Mouse (Mus musculus) effector memory CD4-positive, alpha-beta T cell, adult 7 months (primary cell): ENCODE measurements around the gene Vps72. TPM values are rescaled to one million over a fixed set of nuclear protein-coding genes. Genes with fewer than 3 reads are reported as not detected.

ENCODE experiments used
- polyA plus RNA-seq: library from polyadenylated mRNA; unstranded; fragments of 100-300 nt; shearing (Covaris generic); gene quantifications from one replicate; pipeline ENCODE4 v1.2.1, GENCODE M21; 2017

The Vps72 gene
- 82.6 TPM for polyA plus RNA-seq

DNA sequence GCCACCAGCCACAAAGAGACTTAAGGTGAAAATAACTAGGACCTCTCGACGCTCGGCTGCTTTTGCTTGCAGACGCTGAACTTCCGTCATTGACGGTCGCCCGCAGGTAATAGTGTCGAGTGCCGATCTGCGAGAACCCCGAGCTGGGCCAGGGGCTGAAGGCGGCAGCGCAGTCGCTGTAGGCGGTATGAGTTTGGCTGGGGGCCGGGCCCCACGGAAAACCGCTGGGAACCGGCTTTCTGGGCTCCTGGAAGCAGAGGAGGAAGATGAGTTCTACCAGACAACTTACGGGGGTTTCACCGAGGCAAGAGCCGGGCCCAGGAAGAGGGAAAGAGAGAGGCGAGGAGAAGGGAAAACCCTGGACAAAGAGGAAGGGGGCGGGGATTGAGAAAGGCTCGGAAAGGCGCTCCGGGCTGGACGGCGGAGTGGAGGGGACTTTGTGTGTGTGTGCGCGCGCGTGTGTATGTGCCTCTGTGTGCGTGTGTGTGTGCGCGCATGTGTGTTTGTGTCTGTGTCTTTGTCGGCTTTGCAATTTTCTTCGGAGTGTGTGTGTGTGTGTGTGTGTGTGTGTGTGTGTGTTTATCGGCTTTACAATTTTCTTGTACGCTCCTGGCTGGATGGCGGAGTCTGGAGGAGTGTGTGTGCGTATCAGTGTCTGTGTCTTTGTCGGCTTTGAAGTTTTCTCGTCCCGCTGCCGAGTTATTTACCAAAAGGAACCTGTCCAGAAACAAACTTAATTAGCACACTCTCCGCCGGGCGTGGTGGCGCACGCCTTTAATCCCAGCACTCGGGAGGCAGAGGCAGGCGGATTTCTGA lies at the start of gene Vps72:
TSS of gene Vps72 (plus strand) at position 112 of the 816 bp plus-strand sequence.

GRCm38 (mm10) chr3:95106338-95107117 lies 4.3 kb upstream of the Vps72 start, which contains the start of gene Pip5k1a:
TSS of gene Pip5k1a (minus strand) at chr3:95106930.

GRCm38 (mm10) chr3:95124246-95124645 lies 13.4 kb downstream of the Vps72 start, which contains the start of gene Tmod4:
TSS of gene Tmod4 (plus strand) at chr3:95124476.

DNA sequence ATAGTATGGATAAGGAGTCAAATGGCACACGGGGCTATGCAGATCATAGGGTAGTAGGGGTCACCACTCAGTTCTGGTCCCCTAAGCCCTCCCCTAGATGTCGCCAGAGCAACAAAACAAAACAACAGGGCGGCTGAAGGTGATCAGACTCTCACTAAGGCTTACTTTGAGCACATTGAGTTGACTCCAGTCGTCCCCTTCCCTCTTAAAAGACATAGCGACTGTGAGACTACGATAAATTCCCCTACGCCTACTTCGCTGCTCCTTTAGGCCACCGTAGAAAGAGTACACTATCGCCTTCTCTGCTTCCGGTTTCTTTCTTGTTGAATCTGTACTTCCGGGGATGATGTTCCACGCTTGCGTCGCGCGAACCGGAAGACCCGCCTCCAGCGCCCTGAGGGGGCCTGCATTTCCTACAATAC lies 22.9 kb downstream of the Vps72 start, which contains the start of the genes Scnm1 and Lysmd1:
TSS of gene Scnm1 (minus strand) at position 332 of the 422 bp plus-strand sequence.
TSS of gene Lysmd1 (plus strand) at position 409 of the 422 bp plus-strand sequence.

DNA sequence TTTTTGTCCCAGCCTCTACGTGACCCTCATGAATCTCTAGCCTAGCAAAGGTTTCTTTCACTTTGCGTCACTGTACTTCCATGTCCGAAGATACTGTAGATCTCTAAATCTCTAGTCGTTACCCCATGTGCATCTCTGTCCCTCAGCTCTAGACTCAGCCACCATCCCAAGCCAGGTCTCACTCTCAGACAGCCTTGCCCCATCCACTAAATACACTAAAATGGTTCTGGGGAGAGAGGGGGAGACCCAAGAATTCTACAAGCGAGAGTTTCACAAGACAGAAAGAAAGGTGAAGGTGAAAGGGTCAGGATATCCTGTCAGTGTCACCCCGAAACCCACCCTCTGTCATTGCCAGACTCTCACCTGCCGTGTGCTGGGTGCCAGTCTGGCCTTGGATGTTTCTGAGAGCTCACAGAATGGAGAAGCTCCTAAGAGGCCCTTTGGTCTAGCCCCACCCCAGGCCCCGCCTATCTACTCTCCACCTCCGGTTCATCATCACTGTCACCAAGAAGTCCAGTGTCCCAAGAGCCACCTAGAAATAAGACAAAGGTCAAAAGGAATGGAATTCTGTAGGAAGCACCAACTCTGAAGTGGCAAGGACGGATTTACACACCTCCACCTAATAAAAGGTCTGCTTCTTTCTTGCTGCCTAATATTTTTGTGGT lies 31.3 kb downstream of the Vps72 start, which contains the start of gene Tnfaip8l2:
TSS of gene Tnfaip8l2 (minus strand) at position 409 of the 665 bp plus-strand sequence.

DNA sequence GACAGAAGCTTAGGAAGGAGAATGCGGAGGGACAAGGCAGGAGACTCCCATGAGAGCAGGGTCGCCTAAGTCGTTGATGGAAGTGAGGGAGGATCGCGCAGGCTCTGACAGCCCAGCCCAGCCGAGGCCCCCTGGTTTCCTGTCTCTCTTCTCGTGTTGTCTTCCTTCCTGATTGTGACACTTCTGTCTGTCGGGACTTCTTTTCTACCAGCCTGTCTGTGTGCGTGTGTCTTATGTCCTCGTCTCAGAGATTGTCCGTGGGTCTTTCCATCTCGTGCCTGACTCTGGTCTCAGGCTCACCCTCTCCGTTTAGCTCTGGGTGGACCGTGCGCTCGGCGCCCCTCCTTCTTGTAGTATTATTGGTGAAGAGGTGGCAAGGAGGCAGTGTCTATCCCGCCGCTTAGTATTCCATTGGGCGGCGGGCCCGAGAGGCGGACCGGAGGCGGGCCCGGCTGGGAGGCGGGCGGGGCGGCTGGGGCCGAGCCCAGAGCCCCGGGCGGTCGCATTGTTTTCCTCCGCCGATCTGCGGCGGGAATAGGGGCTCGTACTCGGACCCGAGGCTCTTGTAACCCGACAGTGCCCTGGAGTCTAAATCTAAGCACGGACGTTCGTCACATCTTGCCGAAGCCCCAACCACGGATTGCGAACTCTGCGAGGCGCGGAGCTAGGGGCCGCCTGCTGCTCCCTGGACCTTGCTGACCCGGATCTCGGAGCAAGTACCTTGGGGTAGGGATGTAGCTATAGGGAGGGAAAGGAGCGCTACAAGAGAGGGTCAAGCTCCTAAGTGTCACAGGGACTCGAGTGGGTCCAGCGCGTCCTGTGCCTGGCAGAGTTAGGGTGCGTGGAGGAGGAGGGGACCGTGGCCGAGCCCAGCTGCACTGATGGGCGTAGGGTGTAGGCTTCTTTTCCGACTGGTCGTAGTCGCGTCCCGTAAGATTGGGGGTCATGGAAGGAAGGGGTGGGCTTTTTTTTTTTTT lies 49.5 kb downstream of the Vps72 start, which contains the start of gene Sema6c:
TSS of gene Sema6c (plus strand) at position 471 of the 977 bp plus-strand sequence.

Other genes with a start within 250 kb of the Vps72 start
- 221 TPM for gene Psmb4, start 224.1 kb upstream of the Vps72 start, polyA plus RNA-seq
- gene Selenbp1, start 178.0 kb upstream of the Vps72 start, polyA plus RNA-seq, result 0.55 TPM
- gene Rfx5, start 156.9 kb upstream of the Vps72 start, polyA plus RNA-seq, result 15.9 TPM
- gene Pi4kb, start 136.3 kb upstream of the Vps72 start, polyA plus RNA-seq, result 17.4 TPM
- gene Zfp687, start 95.6 kb upstream of the Vps72 start, polyA plus RNA-seq, result 42.4 TPM
- gene Psmd4, start 68.4 kb upstream of the Vps72 start, polyA plus RNA-seq, result 289 TPM
- gene Pip5k1a, start 4.1 kb upstream of the Vps72 start, polyA plus RNA-seq, result 31.1 TPM
- 1.4 TPM for gene Tmod4, start 13.5 kb downstream of the Vps72 start, polyA plus RNA-seq
- 58.6 TPM for gene Scnm1, start 23.0 kb downstream of the Vps72 start, polyA plus RNA-seq
- gene Lysmd1, start 23.1 kb downstream of the Vps72 start, polyA plus RNA-seq, result 29.5 TPM
- 282 TPM for gene Tnfaip8l2, start 31.3 kb downstream of the Vps72 start, polyA plus RNA-seq
- gene Sema6c, start 49.4 kb downstream of the Vps72 start, polyA plus RNA-seq, result 1.2 TPM
- gene Gabpb2, start 106.9 kb downstream of the Vps72 start, polyA plus RNA-seq, result 22.4 TPM
- gene Cdc42se1, start 117.7 kb downstream of the Vps72 start, polyA plus RNA-seq, result 307 TPM
- gene Mllt11, start 121.1 kb downstream of the Vps72 start, polyA plus RNA-seq, result 8.7 TPM
- gene Gm128, start 130.6 kb downstream of the Vps72 start, polyA plus RNA-seq, result 0.77 TPM
- not detected for gene Bnipl, start 140.2 kb downstream of the Vps72 start, polyA plus RNA-seq
- gene Mindy1, start 170.3 kb downstream of the Vps72 start, polyA plus RNA-seq, result 27.4 TPM
- gene Prune1, start 171.1 kb downstream of the Vps72 start, polyA plus RNA-seq, result 8.4 TPM
- gene Anxa9, start 196.2 kb downstream of the Vps72 start, polyA plus RNA-seq, result 2.0 TPM
- gene Cers2, start 203.8 kb downstream of the Vps72 start, polyA plus RNA-seq, result 204 TPM
- gene Setdb1, start 246.2 kb downstream of the Vps72 start, polyA plus RNA-seq, result 20.6 TPM